ENCODE assay signal across 17 mouse cellular contexts in the genomic region with DNA sequence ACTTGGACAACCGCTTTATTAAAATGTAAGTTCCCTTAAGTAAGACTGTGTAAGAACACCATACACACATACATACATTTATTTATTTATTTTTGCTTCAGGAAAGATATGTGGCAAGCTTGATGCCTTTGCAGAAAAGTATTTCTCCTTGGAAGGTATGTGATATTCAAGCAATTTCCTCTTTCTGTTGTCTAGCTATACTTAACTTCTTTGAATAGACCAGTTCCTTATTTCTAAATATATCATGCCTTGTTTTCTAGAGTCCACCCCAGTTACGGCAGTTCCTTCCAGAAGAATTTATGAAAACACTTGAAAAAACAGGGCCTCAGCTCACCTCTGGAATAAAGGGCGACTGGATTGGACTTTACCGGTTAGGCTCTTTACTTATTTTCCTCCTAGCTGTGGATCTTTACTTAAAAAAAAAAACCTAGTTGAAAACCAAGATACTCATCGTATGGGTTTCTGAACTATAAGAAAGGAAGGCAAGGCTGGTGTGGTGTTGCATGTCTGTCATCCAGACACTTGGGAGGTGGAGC. TPM values are rescaled to one million over a fixed set of nuclear protein-coding genes. Genes with fewer than 3 reads are reported as not detected.
DNase-seq lines count a peak whose midpoint lies in the region; ATAC-seq and TF ChIP-seq lines count a peak whose summit lies in the region.
"Had no signal": no experiment of that assay in that cellular context is flagged by ENCODE, and none has a peak within 500 bp of the region (broad histone marks: within the 10 kb centered on the region; RNA-seq: fewer than 3 reads in every experiment).

No protein-coding gene starts in this region.

- TF ChIP-seq RAD21 in MEL (IDR thresholded peaks at IDR 0.05; ENCODE audit: low read depth, low read length), result no peak

- no peak for TF ChIP-seq CTCF in layer of hippocampus, adult 2 months (conservative IDR thresholded peaks at IDR 0.05)
- TF ChIP-seq CTCF in MEL (IDR thresholded peaks at IDR 0.05 in 2 of 3, conservative IDR thresholded peaks at IDR 0.05 in 1 of 3; ENCODE audit: control insufficient read depth in 1 of 3, insufficient read depth in 1 of 3, low read depth in 2 of 3, low read length in 3 of 3, poor library complexity in 1 of 3, severe bottlenecking in 1 of 3), result no peak
- no peak for TF ChIP-seq CTCF in intestine, postnatal 0 days (IDR thresholded peaks at IDR 0.05; ENCODE audit: low read depth)

- H3K27ac ChIP-seq in layer of hippocampus, adult 2 months, result peak overlapping the region; percentile 39; the same call in 1 of the 2 replicates
- peak overlapping the region; percentile 40; the same call in 1 of the 2 replicates for H3K27ac ChIP-seq in MEL (ENCODE audit: control insufficient read depth, low read depth, low read length)
- H3K27ac ChIP-seq in intestine, postnatal 0 days (ENCODE audit: low read depth, low read length), result no peak overlapping the region
- no peak overlapping the region for H3K27ac ChIP-seq in heart, embryonic 10.5 days
- H3K27ac ChIP-seq: forebrain, embryonic 10.5 days; gastrocnemius, adult 2 months; heart, embryonic 13.5 days; hindbrain, embryonic 14.5 days; limb, embryonic 15.5 days had no signal

- H3K4me3 ChIP-seq in layer of hippocampus, adult 2 months, result no peak overlapping the region
- no peak overlapping the region for H3K4me3 ChIP-seq in MEL (ENCODE audit: control insufficient read depth in 1 of 2, insufficient read depth in 1 of 2, low read depth in 2 of 2, low read length in 2 of 2)
- no peak overlapping the region for H3K4me3 ChIP-seq in intestine, postnatal 0 days (ENCODE audit: low read depth, low read length)
- H3K4me3 ChIP-seq in heart, embryonic 10.5 days, result no peak overlapping the region
- H3K4me3 ChIP-seq: forebrain, embryonic 10.5 days; gastrocnemius, adult 2 months; heart, embryonic 13.5 days; limb, embryonic 15.5 days had no signal

- H3K9me3 ChIP-seq in MEL (replicated peaks; ENCODE audit: insufficient read depth, low read length), result no peaks in the 10 kb centered on the region
- no peaks in the 10 kb centered on the region for H3K9me3 ChIP-seq in intestine, postnatal 0 days (ENCODE audit: control insufficient read depth)
- H3K9me3 ChIP-seq in heart, embryonic 10.5 days, result no peaks in the 10 kb centered on the region
- H3K9me3 ChIP-seq: forebrain, embryonic 10.5 days; heart, embryonic 13.5 days; limb, embryonic 15.5 days had no signal

- no peaks in the 10 kb centered on the region for H3K27me3 ChIP-seq in MEL (ENCODE audit: control insufficient read depth in 1 of 2, insufficient read depth in 2 of 2, low read length in 2 of 2)
- H3K27me3 ChIP-seq in intestine, postnatal 0 days (replicated peaks; ENCODE audit: control insufficient read depth, insufficient read depth, low read length), result no peaks in the 10 kb centered on the region
- H3K27me3 ChIP-seq in heart, embryonic 10.5 days (ENCODE audit: insufficient read depth, poor library complexity, severe bottlenecking), result no peaks in the 10 kb centered on the region
- H3K27me3 ChIP-seq: heart, embryonic 13.5 days; limb, embryonic 15.5 days had no signal

- no peak overlapping the region for H3K9ac ChIP-seq in MEL (ENCODE audit: control insufficient read depth, low read depth, low read length, poor library complexity, severe bottlenecking)
- no peak overlapping the region for H3K9ac ChIP-seq in intestine, postnatal 0 days (ENCODE audit: low read depth, low read length)
- H3K9ac ChIP-seq: heart, embryonic 13.5 days; hindbrain, embryonic 14.5 days; limb, embryonic 15.5 days had no signal

- 88% methylated on average over 5 of the region's 5 CpGs for WGBS in intestine, postnatal 0 days
- WGBS in heart, embryonic 10.5 days, result 85% methylated on average over 5 of the region's 5 CpGs

- H3K4me1 ChIP-seq in MEL (ENCODE audit: control insufficient read depth in 1 of 2, insufficient read depth in 2 of 2, low read length in 2 of 2), result peaks cover 8 to 14% of the 10 kb centered on the region in 2 experiments
- no peaks in the 10 kb centered on the region for H3K4me1 ChIP-seq in intestine, postnatal 0 days (replicated peaks; ENCODE audit: control insufficient read depth, insufficient read depth, low read length)
- H3K4me1 ChIP-seq in heart, embryonic 10.5 days, result no peaks in the 10 kb centered on the region
- H3K4me1 ChIP-seq: forebrain, embryonic 10.5 days; heart, embryonic 13.5 days; limb, embryonic 15.5 days had no signal

- peaks cover 17 to 21% of the 10 kb centered on the region in 2 experiments for H3K36me3 ChIP-seq in MEL (ENCODE audit: control insufficient read depth in 1 of 2, insufficient read depth in 2 of 2, low read length in 2 of 2)
- peaks cover 75% of the 10 kb centered on the region for H3K36me3 ChIP-seq in intestine, postnatal 0 days (ENCODE audit: control insufficient read depth, insufficient read depth)
- peaks cover 82% of the 10 kb centered on the region for H3K36me3 ChIP-seq in heart, embryonic 10.5 days

- no peak for TF ChIP-seq POLR2A in MEL (IDR thresholded peaks at IDR 0.05; ENCODE audit: control insufficient read depth in 1 of 2, insufficient read depth in 1 of 2, low read depth in 1 of 2, low read length in 2 of 2, poor library complexity in 1 of 2)

- H3K79me2 ChIP-seq in MEL (ENCODE audit: control insufficient read depth, insufficient read depth, low read length, poor library complexity), result no peaks in the 10 kb centered on the region

- H3K4me2 ChIP-seq in intestine, postnatal 0 days (replicated peaks; ENCODE audit: low read depth), result no peak overlapping the region
- H3K4me2 ChIP-seq: heart, embryonic 13.5 days; hindbrain, embryonic 14.5 days; limb, embryonic 15.5 days had no signal

- peak; percentile 79 for ATAC-seq in common myeloid progenitor, adult 5-6 weeks (replicated peaks; ENCODE audit: low read depth, poor library complexity, severe bottlenecking)
- peak; percentile 46; the same call in 1 of the 2 replicates for ATAC-seq in neutrophil, adult 5-6 weeks (ENCODE audit: extremely low read depth, insufficient number of reproducible peaks, low FRiP score, poor library complexity, severe bottlenecking)
- ATAC-seq in intestine, postnatal 0 days, result no peak
- ATAC-seq: midbrain, embryonic 16.5 days had no signal

- DNase-seq in layer of hippocampus, adult 2 months (ENCODE audit: low spot score in 2 of 2), result no peak
- no peak for DNase-seq in layer of hippocampus, adult 8-10 months (ENCODE audit: low spot score in 2 of 2)
- peak; percentile 62 for DNase-seq in MEL (ENCODE audit: low read depth, low spot score)
- no peak for DNase-seq in heart, embryonic 10.5 days (ENCODE audit: low spot score)
- DNase-seq: adrenal gland, adult 2 months; cerebellum, postnatal 25 days; gastrocnemius, adult 2 months; lung, postnatal 10 days; thymus, postnatal 36 days had no signal

- peak; percentile 8 to 54; a peak in 1 of 4 replicates for TF ChIP-seq EP300 in MEL (IDR thresholded peaks at IDR 0.05; ENCODE audit: low read depth in 1 of 2, low read length in 2 of 2)

TF ChIP-seq in MEL, 35 proteins besides CTCF, POLR2A, EP300 and RAD21:
- TF ChIP-seq TAL1 (IDR thresholded peaks at IDR 0.05; ENCODE audit: low read length) (no peak), POLR2AphosphoS2 (IDR thresholded peaks at IDR 0.05; ENCODE audit: low read length) (no peak), CHD1 (IDR thresholded peaks at IDR 0.05; ENCODE audit: low read depth, low read length) (no peak), MEF2A (IDR thresholded peaks at IDR 0.05; ENCODE audit: extremely low read depth, insufficient replicate concordance, low read depth, low read length, poor library complexity, severe bottlenecking) (peak; percentile 75; the same call in 1 of the 2 replicates), ETS1 (IDR thresholded peaks at IDR 0.05; ENCODE audit: low read depth, low read length) (peak; percentile 37; the same call in 1 of the 2 replicates), GABPA (IDR thresholded peaks at IDR 0.05; ENCODE audit: low read depth, low read length) (no peak), SIN3A (IDR thresholded peaks at IDR 0.05; ENCODE audit: low read length) (peak; percentile 26; the same call in 1 of the 2 replicates), ZC3H11A (IDR thresholded peaks at IDR 0.05; ENCODE audit: low read depth, low read length) (no peak)

RNA-seq across cellular contexts. Expression of a gene that starts 11.2 kb away (rescaled TPM):
- total RNA-seq in layer of hippocampus, adult 2 months (2021), result 100 to 1,000 TPM; 109 to 115 TPM
- 100 to 1,000 TPM; 114 to 128 (median 120) TPM for total RNA-seq in layer of hippocampus, adult 8-10 months (2022)
- 50.9 and 51.5 TPM in 2 replicates for total RNA-seq in MEL (2012; rRNA removed)
- 10 to 100 TPM in 1 of 2 experiments, not detected in 1; 87.6 TPM for polyA plus RNA-seq in MEL (2012; ENCODE audit: insufficient read depth in 1 of 2, insufficient read length in 2 of 2, low read depth in 1 of 2, low replicate concordance in 2 of 2, missing spikeins in 1 of 2)
- total RNA-seq in common myeloid progenitor, adult 5-6 weeks (2017), result 113 and 135 TPM in 2 replicates
- total RNA-seq in neutrophil, adult 5-6 weeks (2017), result 99.4 and 115 TPM in 2 replicates
- 640 and 727 TPM in 2 replicates for polyA plus RNA-seq in intestine, postnatal 0 days (2015; fragmentation: Nextera tagmentation; extraction: Ambion mirVana)
- polyA plus RNA-seq in heart, embryonic 10.5 days (2016; fragmentation: Nextera tagmentation; extraction: Ambion mirVana), result 431 and 507 TPM in 2 replicates

RNA-seq across cellular contexts. Expression of a gene that starts 43.0 kb away (rescaled TPM):
- 1 to 10 TPM; 7.8 to 8.5 TPM for total RNA-seq in layer of hippocampus, adult 2 months (2021)
- total RNA-seq in layer of hippocampus, adult 8-10 months (2022), result 1 to 10 TPM; 7.8 to 8.8 (median 8.1) TPM
- 15.7 and 18.0 TPM in 2 replicates for total RNA-seq in MEL (2012; rRNA removed)
- 10 to 100 TPM in 1 of 2 experiments, not detected in 1; 19.8 TPM for polyA plus RNA-seq in MEL (2012; ENCODE audit: insufficient read depth in 1 of 2, insufficient read length in 2 of 2, low read depth in 1 of 2, low replicate concordance in 2 of 2, missing spikeins in 1 of 2)
- 16.5 and 18.7 TPM in 2 replicates for total RNA-seq in common myeloid progenitor, adult 5-6 weeks (2017)
- total RNA-seq in neutrophil, adult 5-6 weeks (2017), result 9.5 and 9.8 TPM in 2 replicates
- 6.9 and 7.6 TPM in 2 replicates for polyA plus RNA-seq in intestine, postnatal 0 days (2015; fragmentation: Nextera tagmentation; extraction: Ambion mirVana)
- 11.0 and 12.4 TPM in 2 replicates for polyA plus RNA-seq in heart, embryonic 10.5 days (2016; fragmentation: Nextera tagmentation; extraction: Ambion mirVana)

RNA-seq across cellular contexts. Expression of a gene that starts 53.0 kb away (rescaled TPM):
- total RNA-seq in layer of hippocampus, adult 2 months (2021), result 10 to 100 TPM; 24.0 to 26.3 TPM
- total RNA-seq in layer of hippocampus, adult 8-10 months (2022), result 10 to 100 TPM; 27.3 to 31.2 (median 29.0) TPM
- total RNA-seq in MEL (2012; rRNA removed), result 13.1 and 14.6 TPM in 2 replicates
- 10 to 100 TPM; 13.6 to 40.0 TPM for polyA plus RNA-seq in MEL (2012; ENCODE audit: insufficient read depth in 1 of 2, insufficient read length in 2 of 2, low read depth in 1 of 2, low replicate concordance in 2 of 2, missing spikeins in 1 of 2)
- 41.0 and 52.7 TPM in 2 replicates for total RNA-seq in common myeloid progenitor, adult 5-6 weeks (2017)
- 51.9 and 58.2 TPM in 2 replicates for total RNA-seq in neutrophil, adult 5-6 weeks (2017)
- 31.6 and 33.5 TPM in 2 replicates for polyA plus RNA-seq in intestine, postnatal 0 days (2015; fragmentation: Nextera tagmentation; extraction: Ambion mirVana)
- 23.0 and 32.0 TPM in 2 replicates for polyA plus RNA-seq in heart, embryonic 10.5 days (2016; fragmentation: Nextera tagmentation; extraction: Ambion mirVana)

Comparison
In these comparisons a context has a peak if more than half of its experiments do, and no peak if none do; other contexts are left out.
1. H3K27ac ChIP-seq: peak in layer of hippocampus, adult 2 months (single experiment) and MEL (single experiment); none in intestine, postnatal 0 days (single experiment) and heart, embryonic 10.5 days (single experiment).